ENCODE assay signal across 8 mouse cellular contexts in genomic region chr13:55443799-55444285, GRCm38 (mm10). TPM values are rescaled to one million over a fixed set of nuclear protein-coding genes. Genes with fewer than 3 reads are reported as not detected.
DNase-seq lines count a peak whose midpoint lies in the region; ATAC-seq and TF ChIP-seq lines count a peak whose summit lies in the region.

No protein-coding gene starts in this region.

- WGBS in kidney, postnatal 0 days, result 25% methylated on average over 9 of the region's 9 CpGs
- 30% methylated on average over 9 of the region's 9 CpGs for WGBS in intestine, embryonic 14.5 days

- no peak for TF ChIP-seq POLR2A in cortical plate, adult 2 months (IDR thresholded peaks at IDR 0.05; ENCODE audit: extremely low read depth, insufficient read depth, low read length)

- ATAC-seq in kidney, postnatal 0 days (replicated peaks; ENCODE audit: low FRiP score, low read depth), result no peak
- ATAC-seq in intestine, embryonic 14.5 days (replicated peaks; ENCODE audit: low FRiP score, low TSS enrichment, low read depth), result no peak

- H3K4me2 ChIP-seq in kidney, postnatal 0 days (ENCODE audit: low read length), result peak overlapping the region; percentile 69
- peak overlapping the region; percentile 61 for H3K4me2 ChIP-seq in intestine, embryonic 14.5 days (ENCODE audit: low read length)

- no peaks in the 10 kb centered on the region for H3K36me3 ChIP-seq in kidney, postnatal 0 days (ENCODE audit: insufficient read depth, low read length)
- peaks cover 3% of the 10 kb centered on the region; the same call in 1 of the 2 replicates for H3K36me3 ChIP-seq in intestine, embryonic 14.5 days (ENCODE audit: control insufficient read depth, insufficient read depth, low read length)

- peaks cover 15% of the 10 kb centered on the region for H3K4me1 ChIP-seq in kidney, postnatal 0 days (replicated peaks; ENCODE audit: insufficient read depth, low read length)
- peaks cover 5% of the 10 kb centered on the region for H3K4me1 ChIP-seq in cortical plate, adult 2 months (ENCODE audit: control insufficient read depth, insufficient read depth, low read length)
- peaks cover 26% of the 10 kb centered on the region for H3K4me1 ChIP-seq in intestine, embryonic 14.5 days (replicated peaks; ENCODE audit: control insufficient read depth, insufficient read depth, low read length)

- H3K27ac ChIP-seq in kidney, postnatal 0 days, result peak overlapping the region; percentile 94; the same call in 1 of the 2 replicates
- no peak overlapping the region for H3K27ac ChIP-seq in cortical plate, adult 2 months (ENCODE audit: insufficient read depth, low read length)
- peak overlapping the region; percentile 95 for H3K27ac ChIP-seq in intestine, embryonic 14.5 days (ENCODE audit: low read depth)

- H3K9me3 ChIP-seq in kidney, postnatal 0 days (replicated peaks; ENCODE audit: low read length), result no peaks in the 10 kb centered on the region
- H3K9me3 ChIP-seq in intestine, embryonic 14.5 days (ENCODE audit: control insufficient read depth, low read length), result no peaks in the 10 kb centered on the region

- H3K9ac ChIP-seq in kidney, postnatal 0 days (ENCODE audit: low read depth, low read length), result peak overlapping the region; percentile 57; the same call in 1 of the 2 replicates
- H3K9ac ChIP-seq in intestine, embryonic 14.5 days (ENCODE audit: low read length), result peak overlapping the region; percentile 55

- no peak for TF ChIP-seq CTCF in kidney, postnatal 0 days (IDR thresholded peaks at IDR 0.05; ENCODE audit: low read depth)
- TF ChIP-seq CTCF in cortical plate, adult 2 months (IDR thresholded peaks at IDR 0.05; ENCODE audit: extremely low read depth, insufficient read depth, low read length), result no peak

- H3K4me3 ChIP-seq in kidney, postnatal 0 days (replicated peaks; ENCODE audit: low read depth, low read length), result peak overlapping the region; percentile 75
- H3K4me3 ChIP-seq in cortical plate, adult 2 months (ENCODE audit: insufficient read depth, low read length), result peak overlapping the region; percentile 77
- H3K4me3 ChIP-seq in intestine, embryonic 14.5 days (ENCODE audit: low read depth, low read length), result peak overlapping the region; percentile 87

- DNase-seq in kidney, postnatal 0 days (ENCODE audit: low spot score), result no peak
- DNase-seq in kidney, postnatal 25 days, result no peak
- DNase-seq in intestine, embryonic 14.5 days (ENCODE audit: low spot score), result no peak
- peak; percentile 64 to 81 for DNase-seq in natural killer cell, adult 2 months (ENCODE audit: low spot score in 2 of 2)
- no peak for DNase-seq in spleen, postnatal 4 days (ENCODE audit: low spot score in 2 of 2)
- DNase-seq in testis, postnatal 10 days (ENCODE audit: low spot score), result no peak
- DNase-seq in gastrocnemius, postnatal 4 days (ENCODE audit: low spot score in 2 of 2), result no peak

- no peaks in the 10 kb centered on the region for H3K27me3 ChIP-seq in kidney, postnatal 0 days (ENCODE audit: insufficient read depth, low read length)
- H3K27me3 ChIP-seq in intestine, embryonic 14.5 days (replicated peaks; ENCODE audit: control insufficient read depth, insufficient read depth, low read length), result no peaks in the 10 kb centered on the region

RNA-seq across cellular contexts. Expression of gene Grk6, which starts 1.0 kb away (rescaled TPM):
- polyA plus RNA-seq in kidney, postnatal 0 days (2015; fragmentation: Nextera tagmentation; extraction: Ambion mirVana), result 29.5 and 29.8 TPM in 2 replicates
- polyA plus RNA-seq in cortical plate, adult 2 months (2012; rRNA removed), result 75.3 and 80.1 TPM in 2 replicates
- 43.4 and 55.1 TPM in 2 replicates for polyA plus RNA-seq in intestine, embryonic 14.5 days (2014; fragmentation: Nextera tagmentation; extraction: Ambion mirVana)
- total RNA-seq in gastrocnemius, postnatal 4 days (2021), result 10 to 100 TPM; 32.9 TPM

RNA-seq across cellular contexts. Expression of gene F12, which starts 17.2 kb away (rescaled TPM):
- 0.05 and 0.45 TPM in 2 replicates for polyA plus RNA-seq in kidney, postnatal 0 days (2015; fragmentation: Nextera tagmentation; extraction: Ambion mirVana)
- polyA plus RNA-seq in cortical plate, adult 2 months (2012; rRNA removed), result 0.63 and 1.0 TPM in 2 replicates
- 0.16 TPM in 1 of 2 replicates, not detected in the other for polyA plus RNA-seq in intestine, embryonic 14.5 days (2014; fragmentation: Nextera tagmentation; extraction: Ambion mirVana)
- total RNA-seq in gastrocnemius, postnatal 4 days (2021), result under 1 TPM; 0.22 to 0.70 TPM

RNA-seq across cellular contexts. Expression of gene Prr7, which starts 20.2 kb away (rescaled TPM):
- 0.63 and 0.75 TPM in 2 replicates for polyA plus RNA-seq in kidney, postnatal 0 days (2015; fragmentation: Nextera tagmentation; extraction: Ambion mirVana)
- 68.1 and 73.5 TPM in 2 replicates for polyA plus RNA-seq in cortical plate, adult 2 months (2012; rRNA removed)
- polyA plus RNA-seq in intestine, embryonic 14.5 days (2014; fragmentation: Nextera tagmentation; extraction: Ambion mirVana), result 0.55 and 0.70 TPM in 2 replicates
- 1 to 10 TPM; 4.3 to 4.7 TPM for total RNA-seq in gastrocnemius, postnatal 4 days (2021)

RNA-seq across cellular contexts. Expression of gene Pfn3, which starts 28.8 kb away (rescaled TPM):
- not detected in 2 replicates for polyA plus RNA-seq in kidney, postnatal 0 days (2015; fragmentation: Nextera tagmentation; extraction: Ambion mirVana)
- 0.40 and 0.56 TPM in 2 replicates for polyA plus RNA-seq in cortical plate, adult 2 months (2012; rRNA removed)
- not detected in 2 replicates for polyA plus RNA-seq in intestine, embryonic 14.5 days (2014; fragmentation: Nextera tagmentation; extraction: Ambion mirVana)
- total RNA-seq in gastrocnemius, postnatal 4 days (2021), result not detected

RNA-seq across cellular contexts. Expression of gene Dbn1, which starts 44.1 kb away (rescaled TPM):
- polyA plus RNA-seq in kidney, postnatal 0 days (2015; fragmentation: Nextera tagmentation; extraction: Ambion mirVana), result 104 and 125 TPM in 2 replicates
- polyA plus RNA-seq in cortical plate, adult 2 months (2012; rRNA removed), result 336 and 368 TPM in 2 replicates
- polyA plus RNA-seq in intestine, embryonic 14.5 days (2014; fragmentation: Nextera tagmentation; extraction: Ambion mirVana), result 120 and 134 TPM in 2 replicates
- total RNA-seq in gastrocnemius, postnatal 4 days (2021), result 100 to 1,000 TPM; 127 to 147 TPM

Comparison
In these comparisons a context has a peak if more than half of its experiments do, and no peak if none do; other contexts are left out.
1. DNase-seq: peak in natural killer cell, adult 2 months (2 of 2); none in kidney, postnatal 0 days (single experiment), kidney, postnatal 25 days (0 of 2), intestine, embryonic 14.5 days (single experiment), spleen, postnatal 4 days (0 of 2), testis, postnatal 10 days (single experiment) and gastrocnemius, postnatal 4 days (0 of 2).
2. RNA of gene Prr7, which starts 20.2 kb away (polyA plus RNA-seq): 68.1 to 73.5 TPM in cortical plate, adult 2 months; 0.63 to 0.75 TPM in kidney, postnatal 0 days and 0.55 to 0.70 TPM in intestine, embryonic 14.5 days; every median in the first group is over 10 times any median in the second.
3. Peak in every context shown above with its lines, with median percentiles within 50 percentile points of each other: H3K4me3 ChIP-seq.